Mouse (Mus musculus) CH12.LX (cell line): ENCODE measurements at regions not wholly inside any gene's neighbourhood (a gene's known extent, or its start where the extent isn't known, plus 50 kb on each side); places are given as distances from the start of the nearest gene placed in this dataset.

ENCODE experiments used
- CHD1 ChIP-seq: IDR thresholded peaks from 2 replicates; pipeline ENCODE4 v1.6.1; 2012; ENCODE audit warnings: low read depth, low read length, improper control_type of control experiment, inconsistent platforms
- JUND ChIP-seq: conservative IDR thresholded peaks from 2 replicates; pipeline ENCODE4 v1.6.1; 2011; ENCODE audit warnings: low read depth, low read length, improper control_type of control experiment
- MAZ ChIP-seq: IDR thresholded peaks from 2 replicates; pipeline ENCODE4 v1.6.1; 2012; ENCODE audit warnings: low read depth, mild to moderate bottlenecking, inconsistent platforms, low read length, improper control_type of control experiment, moderate library complexity
- MYC ChIP-seq: IDR thresholded peaks from 2 replicates; pipeline ENCODE4 v1.6.1; 2011; ENCODE audit warnings: low read depth, mild to moderate bottlenecking, improper control_type of control experiment, low read length
- NRF1 ChIP-seq: IDR thresholded peaks from 2 replicates; pipeline ENCODE4 v1.6.1; 2014; ENCODE audit warnings: low read depth, mild to moderate bottlenecking, inconsistent platforms, low read length, improper control_type of control experiment, moderate library complexity
- POLR2A ChIP-seq: IDR thresholded peaks from 2 replicates; pipeline ENCODE4 v1.6.1; 2011; ENCODE audit warnings: low read depth, mild to moderate bottlenecking, improper control_type of control experiment, low read length
- RAD21 ChIP-seq: IDR thresholded peaks from 2 replicates; pipeline ENCODE4 v1.6.1; 2011; ENCODE audit warnings: low read depth, mild to moderate bottlenecking, low read length, improper control_type of control experiment, moderate library complexity
- RCOR1 ChIP-seq: conservative IDR thresholded peaks from 2 replicates; pipeline ENCODE4 v1.6.1; 2012; ENCODE audit warnings: low read depth, mild to moderate bottlenecking, inconsistent platforms, low read length, improper control_type of control experiment
- SMC3 ChIP-seq: IDR thresholded peaks from 2 replicates; pipeline ENCODE4 v1.6.1; 2011; ENCODE audit warnings: low read depth, low read length, improper control_type of control experiment

DNA sequence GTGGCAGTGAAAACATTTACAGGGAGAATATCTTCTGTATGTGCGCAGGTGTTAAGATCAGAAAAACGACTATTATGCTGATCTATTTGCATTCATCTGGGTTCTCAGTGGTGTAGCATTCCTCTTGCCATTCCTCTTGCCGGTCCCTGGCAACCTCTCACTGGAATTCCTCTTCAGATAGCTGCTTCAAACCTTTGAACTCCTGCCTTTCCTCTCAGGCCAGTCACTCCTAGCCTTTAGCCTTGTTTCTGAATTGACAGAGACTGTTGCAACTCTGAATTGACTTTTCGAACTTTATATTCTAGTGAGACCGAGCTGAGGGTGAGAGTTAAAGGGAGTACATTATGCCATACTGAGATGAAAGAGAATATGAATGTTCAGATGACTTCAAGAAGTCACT, 120.1 kb upstream of the Pkn2 start:
- TF ChIP-seq MYC = no peak
- TF ChIP-seq SMC3 = no peak
- no peak for TF ChIP-seq MAZ
- no peak for TF ChIP-seq RCOR1
- no peak for TF ChIP-seq JUND
- no peak for TF ChIP-seq POLR2A
- no peak for TF ChIP-seq RAD21
- no peak for TF ChIP-seq CHD1
- TF ChIP-seq NRF1 = no peak
